Mouse (Mus musculus) kidney, postnatal 0 days (tissue): Measurements from ENCODE around the gene Ggt7. TPM values are rescaled to one million over a fixed set of nuclear protein-coding genes. Genes with fewer than 3 reads are reported as not detected.
"Not testable (repeated sequence)": the region's sequence is repeated elsewhere in the genome, so short reads cannot be mapped to it uniquely, and the experiment has no call there.

ENCODE experiments used
- ATAC-seq: fragments of 200-750 bp; cut with Nextera tagmentation; replicated peaks from 2 replicates; pipeline ENCODE4 v1.8.0; 2017; ENCODE audit warnings: low read depth, moderate number of reproducible peaks, moderate TSS enrichment, moderate library complexity; ENCODE audit not compliant: low FRiP score
- DNase-seq: peaks from one replicate; pipeline ENCODE4 v3.0.0-alpha.2; 2016; ENCODE audit warnings: low spot score
- H3K27ac ChIP-seq: fragments of 300-500 bp; sonication (generic); 2 replicates; pipeline ENCODE4 v1.5.1; 2014; ENCODE audit warnings: mild to moderate bottlenecking
- H3K27me3 ChIP-seq: fragments of 300-500 bp; sonication (generic); 2 replicates; pipeline ENCODE4 v1.6.1; 2014; ENCODE audit warnings: low read length, mixed read lengths; ENCODE audit not compliant: insufficient read depth
- H3K36me3 ChIP-seq: fragments of 300-500 bp; sonication (generic); 2 replicates; pipeline ENCODE4 v1.6.1; 2014; ENCODE audit warnings: low read length, mixed read lengths; ENCODE audit not compliant: insufficient read depth
- H3K4me1 ChIP-seq: fragments of 300-500 bp; sonication (generic); replicated peaks from 2 replicates; pipeline ENCODE4 v1.6.1; 2014; ENCODE audit warnings: antibody characterized with exemption, low read length, mixed read lengths; ENCODE audit not compliant: insufficient read depth
- H3K4me2 ChIP-seq: fragments of 300-500 bp; sonication (generic); 2 replicates; pipeline ENCODE4 v1.6.1; 2014; ENCODE audit warnings: mild to moderate bottlenecking, low read length, moderate library complexity, mixed read lengths
- H3K4me3 ChIP-seq: fragments of 300-500 bp; sonication (generic); replicated peaks from 2 replicates; pipeline ENCODE4 v1.5.1; 2014; ENCODE audit warnings: low read depth, low read length
- H3K9ac ChIP-seq: fragments of 300-500 bp; sonication (generic); 2 replicates; pipeline ENCODE4 v1.6.1; 2014; ENCODE audit warnings: low read depth, low read length
- H3K9me3 ChIP-seq: fragments of 300-500 bp; sonication (generic); replicated peaks from 2 replicates; pipeline ENCODE4 v1.6.1; 2016; ENCODE audit warnings: low read length, inconsistent platforms, mixed read lengths
- CTCF ChIP-seq: IDR thresholded peaks from 2 replicates; pipeline ENCODE4 v1.5.1; 2016; ENCODE audit warnings: antibody characterized with exemption, low read depth, mild to moderate bottlenecking, moderate library complexity
- WGBS: fragments of 180-500 bp; shearing (Covaris S2); extraction: QIAGEN DNeasy Blood & Tissue Kit; methylation state at CpG from one replicate; pipeline ENCODE4 v1.1.7; 2014; 5-methylcytosine and 5-hydroxymethylcytosine counted together
- polyA plus RNA-seq: library from polyadenylated mRNA; unstranded; fragments of >200 nt; fragmentation: Nextera tagmentation; extraction: Ambion mirVana; gene quantifications from 2 replicates; pipeline ENCODE4 v1.2.1, GENCODE M21; 2015

The Ggt7 gene
- polyA plus RNA-seq, 1 experiment from 2014 or later: 2.0 TPM

DNA sequence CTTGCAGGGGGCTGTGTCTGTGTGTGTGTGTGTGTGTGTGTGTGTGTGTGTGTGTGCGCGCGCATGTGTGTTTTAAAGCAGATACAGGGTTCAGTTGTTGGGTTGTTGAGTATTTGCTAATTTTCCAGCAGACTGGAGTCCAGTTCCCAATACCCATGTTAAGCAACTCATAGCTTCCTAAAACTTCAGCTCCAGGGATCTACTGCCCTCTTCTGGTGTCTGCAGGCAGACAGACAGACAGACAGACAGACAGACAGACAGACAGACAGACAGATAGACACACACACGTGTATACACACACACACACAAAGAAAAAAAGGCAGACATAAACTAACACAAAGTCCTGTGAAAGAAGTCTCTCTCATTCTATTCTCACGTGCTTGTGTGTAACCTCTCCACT is 66.8 kb downstream of the Ggt7 start:
- Histone ChIP-seq H3K4me1 (no peaks in the 10 kb centered on the region), H3K27ac (no peak overlapping the region), H3K4me2 (no peak overlapping the region), H3K4me3 (no peak overlapping the region), H3K9me3 (no peaks in the 10 kb centered on the region), H3K9ac (no peak overlapping the region), H3K36me3 (no peaks in the 10 kb centered on the region), H3K27me3 (no peaks in the 10 kb centered on the region)
- no peak for DNase-seq
- 0 out of 2 replicates have a peak, but pooled peaks have one; percentile 27 for TF ChIP-seq CTCF
- ATAC-seq: no peak
- WGBS: 82% methylated on average over 5 of the region's 5 CpGs

DNA sequence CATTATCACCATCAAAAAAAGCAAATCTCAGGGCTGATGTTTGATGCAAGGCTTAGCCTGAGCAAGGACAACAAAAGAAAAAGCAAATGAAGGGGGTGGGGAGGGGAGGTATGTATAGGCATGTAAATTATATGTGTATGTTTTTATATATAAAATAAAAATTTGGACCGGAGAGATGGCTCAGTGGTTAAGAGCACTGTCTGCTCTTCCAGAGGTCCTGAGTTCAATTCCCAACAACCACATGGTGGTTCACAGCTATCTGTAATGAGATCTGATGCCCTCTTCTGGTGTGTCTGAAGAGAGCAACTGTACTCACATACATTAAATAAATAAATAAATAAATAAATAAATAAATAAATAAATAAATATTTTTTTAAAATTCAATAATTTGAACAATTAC is 70.1 kb downstream of the Ggt7 start:
- 100% methylated on average over 1 of the region's 1 CpGs for WGBS

DNA sequence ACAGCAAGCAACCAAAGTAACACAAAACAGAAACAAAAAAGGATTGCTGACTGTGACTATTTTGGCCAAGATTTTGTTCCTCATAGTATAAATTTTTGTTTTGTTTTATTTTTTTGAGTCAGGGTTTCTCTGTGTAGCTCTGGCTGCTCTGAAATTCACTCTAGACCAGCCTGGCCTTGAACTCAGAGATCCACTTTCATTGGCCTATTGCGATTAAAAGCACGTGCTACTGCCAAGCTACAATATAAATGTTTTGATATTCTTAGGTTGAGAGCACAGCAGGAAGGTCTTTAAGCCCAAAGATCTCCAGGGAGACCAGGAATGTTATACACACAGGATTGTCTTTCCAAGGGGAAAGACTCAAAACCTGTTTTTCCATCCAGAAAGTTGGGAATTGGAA is 74.6 kb downstream of the Ggt7 start:
- no peak for ATAC-seq
- 44% methylated on average over 2 of the region's 2 CpGs for WGBS

More for the DNA sequence above, 70.1 kb downstream of the Ggt7 start:
- not testable (repeated sequence) for H3K36me3 ChIP-seq, H3K4me2 ChIP-seq, H3K4me1 ChIP-seq, DNase-seq, ATAC-seq, H3K9me3 ChIP-seq, H3K4me3 ChIP-seq, H3K9ac ChIP-seq, H3K27ac ChIP-seq, H3K27me3 ChIP-seq

DNA sequence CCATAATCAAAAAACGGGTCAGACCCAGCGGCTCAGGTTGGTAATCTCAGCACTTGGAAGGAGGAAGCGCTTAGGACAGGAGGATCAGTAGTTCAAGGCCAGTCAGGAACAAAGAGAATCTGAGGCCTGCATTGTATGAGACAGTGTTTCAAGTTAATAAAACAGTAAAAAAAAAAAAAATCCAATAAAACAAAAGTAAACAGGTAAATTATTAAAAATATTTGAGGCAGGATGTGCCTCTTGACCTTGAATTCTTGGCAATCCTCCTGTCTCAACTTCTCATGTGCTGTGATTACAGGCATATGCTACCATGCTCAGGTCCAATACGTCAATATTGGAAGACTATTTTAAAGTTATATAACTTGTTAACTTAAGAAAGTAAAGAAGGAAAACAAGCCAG is 75.1 kb downstream of the Ggt7 start:
- 82% methylated on average over 4 of the region's 4 CpGs for WGBS

More for the DNA sequence above, 74.6 kb downstream of the Ggt7 start:
- Histone ChIP-seq H3K4me2 (no peak overlapping the region), H3K9me3 (no peaks in the 10 kb centered on the region), H3K27me3 (no peaks in the 10 kb centered on the region), H3K36me3 (no peaks in the 10 kb centered on the region), H3K4me3 (no peak overlapping the region), H3K27ac (no peak overlapping the region), H3K4me1 (peaks cover 6% of the 10 kb centered on the region; the same call in 1 of the 2 replicates), H3K9ac (no peak overlapping the region)
- DNase-seq: peak; percentile 21
- no peak for TF ChIP-seq CTCF

More for the DNA sequence above, 75.1 kb downstream of the Ggt7 start:
- no peak for DNase-seq
- H3K27ac ChIP-seq: no peak overlapping the region
- TF ChIP-seq CTCF: no peak
- H3K36me3 ChIP-seq: no peaks in the 10 kb centered on the region
- no peak overlapping the region for H3K9ac ChIP-seq
- no peaks in the 10 kb centered on the region for H3K27me3 ChIP-seq
- H3K4me3 ChIP-seq: no peak overlapping the region
- no peak overlapping the region for H3K4me2 ChIP-seq
- H3K9me3 ChIP-seq: no peaks in the 10 kb centered on the region
- no peak for ATAC-seq
- H3K4me1 ChIP-seq: peaks cover 6% of the 10 kb centered on the region; the same call in 1 of the 2 replicates

Other genes with a start within 250 kb of the Ggt7 start
- 176 and 185 TPM in 2 replicates for gene Map1lc3a, start 241.9 kb downstream of the Ggt7 start, polyA plus RNA-seq
- gene Pigu, start 160.8 kb downstream of the Ggt7 start, polyA plus RNA-seq: 51.9 and 55.5 TPM in 2 replicates
- 35.9 and 38.1 TPM in 2 replicates for gene Trp53inp2, start 137.2 kb downstream of the Ggt7 start, polyA plus RNA-seq
- 19.0 and 19.6 TPM in 2 replicates for gene Ncoa6, start 44.3 kb downstream of the Ggt7 start, polyA plus RNA-seq
- 20.8 and 22.9 TPM in 2 replicates for gene Acss2, start 289 bp downstream of the Ggt7 start, polyA plus RNA-seq
- 114 and 129 TPM in 2 replicates for gene Gss, start 74.6 kb upstream of the Ggt7 start, polyA plus RNA-seq
- 0.37 and 0.47 TPM in 2 replicates for gene Myh7b, start 93.0 kb upstream of the Ggt7 start, polyA plus RNA-seq
- 100 and 102 TPM in 2 replicates for gene Trpc4ap, start 174.1 kb upstream of the Ggt7 start, polyA plus RNA-seq
- 36.4 and 38.1 TPM in 2 replicates for gene Edem2, start 211.2 kb upstream of the Ggt7 start, polyA plus RNA-seq
- gene Gm17581, start 217.6 kb upstream of the Ggt7 start, polyA plus RNA-seq: not detected in 2 replicates
- 6.9 and 7.6 TPM in 2 replicates for gene Procr, start 232.9 kb upstream of the Ggt7 start, polyA plus RNA-seq